Mouse (Mus musculus): ENCODE results near the gene Adad2. TPM values are rescaled to one million over a fixed set of nuclear protein-coding genes. Genes with fewer than 3 reads are reported as not detected.

Gene Adad2
- polyA plus RNA-seq, 1 experiment = not detected

DNA sequence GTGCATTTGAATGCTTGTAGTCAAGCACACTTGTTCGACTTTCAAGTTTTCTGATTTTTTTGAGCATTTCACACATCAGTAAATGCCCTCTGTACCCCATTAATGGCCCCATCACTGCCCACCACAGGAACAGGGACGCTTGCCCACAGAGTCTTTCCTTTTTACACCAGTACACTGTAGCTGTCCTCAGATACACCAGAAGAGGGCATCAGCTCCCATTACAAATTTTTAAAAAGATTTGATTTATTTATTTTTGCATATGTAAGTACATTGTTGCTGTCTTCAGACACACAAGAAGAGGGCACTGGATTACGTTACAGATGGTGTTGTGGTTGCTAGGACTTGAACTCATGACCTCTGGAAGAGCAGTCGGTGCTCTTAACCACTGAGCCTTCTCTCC is 24.2 kb upstream of the Adad2 start:
- Histone ChIP-seq H3K36me3 (ENCODE audit: control insufficient read depth, insufficient read depth) (no peaks in the 10 kb centered on the region), H3K27me3 (ENCODE audit: control insufficient read depth, insufficient read depth, insufficient read length) (peaks cover 6% of the 10 kb centered on the region), H3ac (ENCODE audit: control insufficient read depth, insufficient read length) (no peak overlapping the region), H3K4me3 (no peak overlapping the region), H3K4me2 (ENCODE audit: low read depth) (no peak overlapping the region), H3K79me2 (ENCODE audit: control insufficient read depth, insufficient read depth) (no peaks in the 10 kb centered on the region)
- TF ChIP-seq USF1 (IDR thresholded peaks at IDR 0.05; ENCODE audit: low read depth) = no peak
- no peak for TF ChIP-seq MYOG (IDR thresholded peaks at IDR 0.05; ENCODE audit: control insufficient read depth in 1 of 3, insufficient read depth in 1 of 3, insufficient read length in 2 of 3, low read depth in 2 of 3)
- TF ChIP-seq TCF12 (IDR thresholded peaks at IDR 0.05; ENCODE audit: insufficient read depth, poor library complexity, severe bottlenecking) = no peak
- TF ChIP-seq REST (IDR thresholded peaks at IDR 0.05; ENCODE audit: insufficient read depth, insufficient read length) = no peak
- no peak for TF ChIP-seq TCF3 (IDR thresholded peaks at IDR 0.05; ENCODE audit: insufficient read length, low read depth)
- TF ChIP-seq CEBPB (IDR thresholded peaks at IDR 0.05; ENCODE audit: insufficient read depth, poor library complexity, severe bottlenecking) = no peak
- no peak for TF ChIP-seq POLR2A (IDR thresholded peaks at IDR 0.05; ENCODE audit: insufficient read length, low read depth)
- TF ChIP-seq POLR2AphosphoS2 (IDR thresholded peaks at IDR 0.05; ENCODE audit: insufficient read length, low read depth) = no peak
- TF ChIP-seq SRF (IDR thresholded peaks at IDR 0.05; ENCODE audit: control insufficient read depth, insufficient read length, low read depth) = no peak
- no peak for TF ChIP-seq MAX (IDR thresholded peaks at IDR 0.05; ENCODE audit: low read depth)
- no peak for TF ChIP-seq E2F4 (IDR thresholded peaks at IDR 0.05; ENCODE audit: insufficient read depth)
- TF ChIP-seq MYOD1 (IDR thresholded peaks at IDR 0.05; ENCODE audit: control insufficient read depth in 1 of 3, insufficient read length in 2 of 3, low read depth in 2 of 3) = no peak

DNA sequence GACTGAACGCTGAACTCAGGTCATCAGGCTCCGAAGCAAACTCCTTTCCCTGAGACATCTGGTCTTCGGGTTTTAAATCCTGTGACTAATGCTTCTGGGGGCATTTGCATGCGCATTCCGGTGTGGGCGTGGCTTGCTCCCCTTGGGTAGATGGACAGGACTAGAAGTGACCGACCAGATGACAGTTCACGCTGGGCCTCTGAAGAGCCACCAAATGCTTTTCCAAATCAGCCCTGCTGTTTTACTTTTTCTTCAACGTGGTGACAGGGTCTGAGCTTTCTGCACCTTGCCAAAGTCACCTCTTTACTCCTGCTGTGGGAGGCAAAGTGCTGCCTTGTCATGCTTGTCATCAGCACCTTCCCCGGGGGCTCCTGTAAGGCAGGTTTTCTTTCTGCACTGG is 23.7 kb upstream of the Adad2 start:
- Histone ChIP-seq H3ac (ENCODE audit: control insufficient read depth, insufficient read length) (no peak overlapping the region), H3K27me3 (ENCODE audit: control insufficient read depth, insufficient read depth, insufficient read length) (peaks cover 6% of the 10 kb centered on the region), H3K4me3 (no peak overlapping the region), H3K36me3 (ENCODE audit: control insufficient read depth, insufficient read depth) (no peaks in the 10 kb centered on the region), H3K4me2 (ENCODE audit: low read depth) (no peak overlapping the region), H3K79me2 (ENCODE audit: control insufficient read depth, insufficient read depth) (no peaks in the 10 kb centered on the region)
- TF ChIP-seq POLR2AphosphoS2 (IDR thresholded peaks at IDR 0.05; ENCODE audit: insufficient read length, low read depth) = no peak
- TF ChIP-seq SRF (IDR thresholded peaks at IDR 0.05; ENCODE audit: control insufficient read depth, insufficient read length, low read depth) = no peak
- no peak for TF ChIP-seq USF1 (IDR thresholded peaks at IDR 0.05; ENCODE audit: low read depth)
- no peak for TF ChIP-seq TCF12 (IDR thresholded peaks at IDR 0.05; ENCODE audit: insufficient read depth, poor library complexity, severe bottlenecking)

DNA sequence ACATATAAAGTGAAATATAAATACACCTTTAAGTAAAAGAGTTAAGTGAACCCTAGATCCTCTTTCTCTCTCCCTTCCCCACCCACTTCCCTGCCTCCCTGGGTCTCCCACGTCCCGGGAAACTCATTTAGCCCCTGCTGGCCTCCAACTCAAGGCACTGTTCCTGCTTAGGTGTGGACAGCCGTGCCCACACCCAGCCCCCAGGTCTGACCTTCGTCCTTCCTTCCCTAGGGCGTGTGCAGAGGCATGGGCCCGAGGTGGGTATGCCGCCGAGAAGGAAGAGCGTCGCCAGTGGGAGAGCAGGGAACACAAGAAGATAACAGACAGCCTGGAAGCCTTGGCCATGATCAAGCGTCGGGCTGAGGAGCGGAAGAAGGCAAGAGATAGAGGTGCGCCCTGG is 22.2 kb upstream of the Adad2 start:
- H3K36me3 ChIP-seq (ENCODE audit: control insufficient read depth, insufficient read depth) = no peaks in the 10 kb centered on the region
- H3K4me3 ChIP-seq = no peak overlapping the region
- no peaks in the 10 kb centered on the region for H3K79me2 ChIP-seq (ENCODE audit: control insufficient read depth, insufficient read depth)
- peaks cover 6% of the 10 kb centered on the region for H3K27me3 ChIP-seq (ENCODE audit: control insufficient read depth, insufficient read depth, insufficient read length)
- no peak overlapping the region for H3ac ChIP-seq (ENCODE audit: control insufficient read depth, insufficient read length)
- no peak overlapping the region for H3K4me2 ChIP-seq (ENCODE audit: low read depth)
- no peak for TF ChIP-seq TCF12 (IDR thresholded peaks at IDR 0.05; ENCODE audit: insufficient read depth, poor library complexity, severe bottlenecking)
- TF ChIP-seq TCF3 (IDR thresholded peaks at IDR 0.05; ENCODE audit: insufficient read length, low read depth) = no peak
- no peak for TF ChIP-seq CEBPB (IDR thresholded peaks at IDR 0.05; ENCODE audit: insufficient read depth, poor library complexity, severe bottlenecking)
- TF ChIP-seq REST (IDR thresholded peaks at IDR 0.05; ENCODE audit: insufficient read depth, insufficient read length) = no peak

DNA sequence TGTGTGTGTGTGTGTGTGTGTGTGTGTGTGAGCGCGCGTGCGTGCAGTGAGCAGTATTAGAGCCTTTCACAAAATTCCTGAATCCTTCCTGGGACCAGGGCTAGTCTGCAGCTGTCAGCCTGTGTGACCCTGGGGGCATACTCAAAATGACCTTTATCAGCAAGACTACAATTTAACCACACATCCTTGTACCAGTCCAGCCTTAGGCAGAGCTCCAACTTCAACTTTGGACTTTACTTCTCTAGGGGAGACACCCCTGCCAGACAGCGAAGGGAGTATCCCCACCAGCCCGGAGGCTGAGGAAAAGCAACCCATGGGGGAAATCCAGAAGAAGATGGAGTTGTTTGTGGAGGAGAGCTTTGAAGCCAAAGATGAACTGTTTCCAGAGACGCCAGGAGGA is 21.1 kb upstream of the Adad2 start:
- no peak overlapping the region for H3ac ChIP-seq (ENCODE audit: control insufficient read depth, insufficient read length)
- H3K4me2 ChIP-seq (ENCODE audit: low read depth) = no peak overlapping the region
- TF ChIP-seq CEBPB (IDR thresholded peaks at IDR 0.05; ENCODE audit: insufficient read depth, poor library complexity, severe bottlenecking) (no peak), MYOG (IDR thresholded peaks at IDR 0.05; ENCODE audit: control insufficient read depth in 1 of 3, insufficient read depth in 1 of 3, insufficient read length in 2 of 3, low read depth in 2 of 3) (no peak), TCF3 (IDR thresholded peaks at IDR 0.05; ENCODE audit: insufficient read length, low read depth) (no peak)
- no peaks in the 10 kb centered on the region for H3K79me2 ChIP-seq (ENCODE audit: control insufficient read depth, insufficient read depth)
- no peaks in the 10 kb centered on the region for H3K27me3 ChIP-seq (ENCODE audit: control insufficient read depth, insufficient read depth, insufficient read length)
- no peaks in the 10 kb centered on the region for H3K36me3 ChIP-seq (ENCODE audit: control insufficient read depth, insufficient read depth)
- no peak overlapping the region for H3K4me3 ChIP-seq

DNA sequence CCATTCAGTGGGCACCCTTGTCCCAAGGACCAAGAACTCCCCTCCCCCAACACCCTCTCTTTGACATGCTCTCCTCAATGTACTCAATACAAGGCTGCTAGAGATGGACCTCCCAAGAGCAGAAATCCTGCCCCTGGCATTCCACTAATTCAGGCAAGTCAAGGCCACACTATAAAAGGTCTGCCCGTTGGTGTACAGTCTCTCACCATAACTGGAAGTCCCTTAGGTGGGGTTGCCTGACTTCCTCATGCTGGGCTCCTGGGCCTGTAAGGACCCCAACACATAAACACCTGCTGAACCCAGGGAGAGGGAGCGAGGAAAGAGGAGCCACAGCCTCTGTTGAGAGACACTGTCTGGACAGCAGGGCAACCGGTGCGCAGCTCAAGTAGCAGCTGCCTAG is 8.8 kb upstream of the Adad2 start:
- H3K4me2 ChIP-seq (ENCODE audit: low read depth) = peak overlapping the region; percentile 95
- H3K4me3 ChIP-seq = peak overlapping the region; percentile 69
- no peak for TF ChIP-seq CEBPB (IDR thresholded peaks at IDR 0.05; ENCODE audit: insufficient read depth, poor library complexity, severe bottlenecking)
- TF ChIP-seq MYOG (IDR thresholded peaks at IDR 0.05; ENCODE audit: control insufficient read depth in 1 of 3, insufficient read depth in 1 of 3, insufficient read length in 2 of 3, low read depth in 2 of 3) = no peak
- TF ChIP-seq MAX (IDR thresholded peaks at IDR 0.05; ENCODE audit: low read depth) = no peak
- no peak for TF ChIP-seq TCF12 (IDR thresholded peaks at IDR 0.05; ENCODE audit: insufficient read depth, poor library complexity, severe bottlenecking)
- TF ChIP-seq E2F4 (IDR thresholded peaks at IDR 0.05; ENCODE audit: insufficient read depth) = no peak
- TF ChIP-seq TCF3 (IDR thresholded peaks at IDR 0.05; ENCODE audit: insufficient read length, low read depth) = no peak
- TF ChIP-seq MYOD1 (IDR thresholded peaks at IDR 0.05; ENCODE audit: control insufficient read depth in 1 of 3, insufficient read length in 2 of 3, low read depth in 2 of 3) = no peak
- no peak for TF ChIP-seq POLR2AphosphoS2 (IDR thresholded peaks at IDR 0.05; ENCODE audit: insufficient read length, low read depth)
- no peak for TF ChIP-seq USF1 (IDR thresholded peaks at IDR 0.05; ENCODE audit: low read depth)
- no peak for TF ChIP-seq SRF (IDR thresholded peaks at IDR 0.05; ENCODE audit: control insufficient read depth, insufficient read length, low read depth)
- no peak for TF ChIP-seq REST (IDR thresholded peaks at IDR 0.05; ENCODE audit: insufficient read depth, insufficient read length)
- TF ChIP-seq POLR2A (IDR thresholded peaks at IDR 0.05; ENCODE audit: insufficient read length, low read depth) = no peak

More for the DNA sequence above, 8.8 kb upstream of the Adad2 start:
- H3K36me3 ChIP-seq (ENCODE audit: control insufficient read depth, insufficient read depth) = no peaks in the 10 kb centered on the region
- no peaks in the 10 kb centered on the region for H3K27me3 ChIP-seq (ENCODE audit: control insufficient read depth, insufficient read depth, insufficient read length)
- peaks cover 10% of the 10 kb centered on the region for H3K79me2 ChIP-seq (ENCODE audit: control insufficient read depth, insufficient read depth)
- H3ac ChIP-seq (ENCODE audit: control insufficient read depth, insufficient read length) = peak overlapping the region; percentile 40
